Mouse (Mus musculus): ENCODE results near the gene Gstp2.

DNA sequence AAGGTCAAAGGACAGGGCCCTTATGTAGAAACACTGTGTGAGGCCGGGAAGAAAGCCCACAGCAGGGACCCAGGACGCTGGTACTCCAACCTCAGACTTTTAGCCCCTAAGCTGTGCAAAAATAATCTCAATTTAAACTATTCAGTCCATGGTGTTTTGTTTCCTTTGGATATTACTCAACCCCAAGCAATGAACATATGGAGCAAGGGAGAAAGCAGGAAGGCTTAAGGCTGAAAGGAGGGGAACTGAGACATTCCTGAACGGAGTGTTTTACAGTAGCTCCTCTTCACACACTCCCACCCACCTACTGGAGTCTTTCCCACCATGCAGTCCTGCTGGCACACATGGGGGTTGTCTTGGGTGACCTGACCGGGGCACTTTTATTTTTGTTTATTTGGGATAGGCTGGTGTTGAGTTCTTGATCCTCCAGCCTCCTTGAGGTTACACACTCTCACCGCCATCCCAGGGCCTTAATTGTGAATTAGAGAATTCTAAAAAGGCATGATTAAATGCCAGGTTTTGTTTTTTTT lies 49.0 kb upstream of the Gstp2 start:
- TF ChIP-seq CTCF (IDR thresholded peaks at IDR 0.05; ENCODE audit: low read depth) (no peak), EP300 (IDR thresholded peaks at IDR 0.05; ENCODE audit: low read depth) (no peak)
